Mouse (Mus musculus) midbrain, embryonic 13.5 days (tissue): ENCODE measurements around the gene Stra6. TPM values are rescaled to one million over a fixed set of nuclear protein-coding genes. Genes with fewer than 3 reads are reported as not detected.

Experiments
- ATAC-seq: fragments of 200-750 bp; cut with Nextera tagmentation; 2 replicates; pipeline ENCODE4 v1.8.0; 2017; ENCODE audit warnings: mild to moderate bottlenecking, moderate TSS enrichment, moderate library complexity
- H3K27ac ChIP-seq: fragments of 300-500 bp; sonication (generic); 2 replicates; pipeline ENCODE4 v1.5.1; 2015; ENCODE audit warnings: inconsistent platforms, mild to moderate bottlenecking, moderate library complexity
- H3K27me3 ChIP-seq: fragments of 300-500 bp; sonication (generic); 2 replicates; pipeline ENCODE4 v1.6.1; 2015; ENCODE audit warnings: mild to moderate bottlenecking, inconsistent platforms
- H3K36me3 ChIP-seq: fragments of 300-500 bp; sonication (generic); 2 replicates; pipeline ENCODE4 v1.6.1; 2015; ENCODE audit warnings: mild to moderate bottlenecking, inconsistent platforms
- H3K4me1 ChIP-seq: fragments of 300-500 bp; sonication (generic); replicated peaks from 2 replicates; pipeline ENCODE4 v1.6.1; 2015; ENCODE audit warnings: inconsistent platforms
- H3K4me2 ChIP-seq: fragments of 300-500 bp; sonication (generic); replicated peaks from 2 replicates; pipeline ENCODE4 v1.6.1; 2015; ENCODE audit warnings: moderate library complexity, mild to moderate bottlenecking, inconsistent platforms
- H3K4me3 ChIP-seq: fragments of 300-500 bp; sonication (generic); replicated peaks from 2 replicates; pipeline ENCODE4 v1.5.1; 2015; ENCODE audit warnings: mild to moderate bottlenecking, inconsistent platforms
- H3K9ac ChIP-seq: fragments of 300-500 bp; sonication (generic); replicated peaks from 2 replicates; pipeline ENCODE4 v1.6.1; 2015; ENCODE audit warnings: mild to moderate bottlenecking, inconsistent platforms
- H3K9me3 ChIP-seq: fragments of 300-500 bp; sonication (generic); 2 replicates; pipeline ENCODE4 v1.6.1; 2016; ENCODE audit warnings: mild to moderate bottlenecking, inconsistent platforms
- WGBS: fragments of 180-500 bp; shearing (Covaris S2); methylation state at CpG from one replicate; pipeline ENCODE4 v1.1.7; 2015; 5-methylcytosine and 5-hydroxymethylcytosine counted together
- polyA plus RNA-seq: library from polyadenylated mRNA; unstranded; fragments of >200 nt; fragmentation: Nextera tagmentation; extraction: Ambion mirVana; gene quantifications from 2 replicates; pipeline ENCODE4 v1.2.1, GENCODE M21; 2015

Gene Stra6
- polyA plus RNA-seq, 1 experiment from 2014 or later = 9.9 TPM

DNA sequence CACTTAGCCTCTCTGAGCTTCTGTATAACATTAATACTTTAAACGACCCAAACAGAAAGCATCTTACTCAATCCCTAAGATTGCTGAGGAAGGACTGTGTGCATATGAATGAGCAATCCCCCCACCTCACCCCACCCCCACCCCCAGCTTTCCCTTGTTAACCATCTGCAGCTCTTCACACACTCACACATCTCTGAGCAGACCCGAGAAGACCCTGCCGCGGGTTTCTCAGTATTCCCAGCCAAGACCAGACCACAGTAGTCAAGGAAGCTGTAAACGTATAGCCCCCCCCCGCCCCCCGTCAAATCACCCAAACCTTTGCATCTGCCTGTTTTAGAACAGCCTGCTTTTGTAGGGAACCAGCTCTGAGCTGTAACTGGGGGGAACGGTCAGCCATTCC lies 21.0 kb downstream of the Stra6 start:
- Histone ChIP-seq H3K4me2 (no peak overlapping the region), H3K9ac (no peak overlapping the region), H3K9me3 (no peaks in the 10 kb centered on the region), H3K27ac (peak overlapping the region; percentile 67), H3K36me3 (no peaks in the 10 kb centered on the region), H3K4me3 (no peak overlapping the region), H3K27me3 (peaks cover 3% of the 10 kb centered on the region; the same call in 1 of the 2 replicates), H3K4me1 (peaks cover 54% of the 10 kb centered on the region)
- ATAC-seq = peak; percentile 27; the same call in 1 of the 2 replicates
- 21% methylated on average over 8 of the region's 8 CpGs for whole genome bisulfite sequencing

DNA sequence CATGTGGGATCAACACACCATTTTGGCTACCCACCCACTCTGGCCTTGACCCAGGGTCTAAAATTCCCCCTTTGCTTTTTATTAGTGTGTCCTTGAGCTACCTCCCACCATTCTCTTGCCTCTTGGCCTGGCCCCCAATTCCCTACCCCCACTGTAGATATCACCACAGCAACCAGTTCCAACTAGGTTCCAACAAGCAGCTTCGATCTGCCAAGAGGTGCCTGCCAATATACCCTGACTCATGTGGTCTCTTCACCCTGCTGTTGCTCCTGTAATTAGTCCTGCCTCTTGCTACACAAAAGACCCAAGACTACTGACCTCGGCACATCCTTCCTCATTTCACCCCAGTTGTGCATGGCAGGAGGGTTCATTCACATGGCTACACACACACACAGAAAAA lies 21.5 kb downstream of the Stra6 start:
- Histone ChIP-seq H3K4me3 (no peak overlapping the region), H3K36me3 (no peaks in the 10 kb centered on the region), H3K9ac (no peak overlapping the region), H3K9me3 (no peaks in the 10 kb centered on the region), H3K27ac (peak overlapping the region; percentile 67), H3K4me1 (peaks cover 54% of the 10 kb centered on the region), H3K27me3 (peaks cover 3% of the 10 kb centered on the region; the same call in 1 of the 2 replicates), H3K4me2 (no peak overlapping the region)
- 9% methylated on average over 2 of the region's 2 CpGs for WGBS
- peak; percentile 35 for ATAC-seq

DNA sequence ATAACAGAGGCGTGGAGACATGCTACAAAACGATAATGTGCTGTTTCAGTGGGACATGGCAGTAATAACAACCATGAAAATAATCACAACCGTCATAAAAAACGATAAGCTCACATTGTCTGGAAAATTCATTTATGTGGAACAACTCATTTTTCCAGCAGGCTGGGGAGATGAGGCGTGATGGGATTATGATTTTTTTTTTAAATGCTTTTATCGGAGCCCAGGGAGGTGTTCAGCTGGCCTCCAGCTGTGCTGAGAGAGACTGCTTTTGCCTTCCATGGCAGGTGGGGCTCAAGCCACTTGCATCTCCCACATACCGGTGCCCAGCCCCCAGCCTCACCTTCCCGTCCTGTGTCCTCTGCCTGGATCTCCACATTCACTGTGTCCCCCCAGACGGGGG lies 22.6 kb downstream of the Stra6 start:
- Histone ChIP-seq H3K9me3 (no peaks in the 10 kb centered on the region), H3K27me3 (peaks cover 1% of the 10 kb centered on the region; the same call in 1 of the 2 replicates), H3K27ac (peak overlapping the region; percentile 67), H3K36me3 (no peaks in the 10 kb centered on the region), H3K9ac (no peak overlapping the region), H3K4me2 (no peak overlapping the region), H3K4me1 (peaks cover 52% of the 10 kb centered on the region), H3K4me3 (no peak overlapping the region)
- 19% methylated on average over 9 of the region's 9 CpGs for WGBS
- no peak for ATAC-seq

DNA sequence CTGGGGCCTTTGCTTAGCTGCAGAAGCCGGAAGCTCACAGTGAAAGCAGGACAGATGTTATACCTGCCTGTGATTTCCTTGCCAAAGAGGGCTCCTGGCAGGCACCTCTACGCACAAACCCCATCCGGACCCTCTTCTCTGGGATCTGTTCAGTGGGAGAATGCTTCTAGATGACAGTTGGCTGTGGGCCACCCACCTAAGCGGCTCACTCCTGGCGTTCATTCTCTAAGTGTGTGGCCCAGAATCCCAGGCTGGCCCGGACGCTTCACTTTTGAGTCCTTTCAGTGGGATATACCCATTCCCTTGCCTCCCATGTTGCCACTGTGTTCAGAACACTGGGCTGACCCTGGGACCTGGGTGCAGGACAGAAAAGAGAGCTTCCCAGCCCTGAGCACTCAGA lies 23.3 kb downstream of the Stra6 start:
- Histone ChIP-seq H3K36me3 (no peaks in the 10 kb centered on the region), H3K4me1 (peaks cover 48% of the 10 kb centered on the region), H3K4me2 (no peak overlapping the region), H3K9me3 (no peaks in the 10 kb centered on the region), H3K4me3 (no peak overlapping the region), H3K27ac (peak overlapping the region; percentile 67), H3K27me3 (no peaks in the 10 kb centered on the region; the same call in 1 of the 2 replicates), H3K9ac (no peak overlapping the region)
- 63% methylated on average over 7 of the region's 7 CpGs for WGBS
- ATAC-seq = no peak

DNA sequence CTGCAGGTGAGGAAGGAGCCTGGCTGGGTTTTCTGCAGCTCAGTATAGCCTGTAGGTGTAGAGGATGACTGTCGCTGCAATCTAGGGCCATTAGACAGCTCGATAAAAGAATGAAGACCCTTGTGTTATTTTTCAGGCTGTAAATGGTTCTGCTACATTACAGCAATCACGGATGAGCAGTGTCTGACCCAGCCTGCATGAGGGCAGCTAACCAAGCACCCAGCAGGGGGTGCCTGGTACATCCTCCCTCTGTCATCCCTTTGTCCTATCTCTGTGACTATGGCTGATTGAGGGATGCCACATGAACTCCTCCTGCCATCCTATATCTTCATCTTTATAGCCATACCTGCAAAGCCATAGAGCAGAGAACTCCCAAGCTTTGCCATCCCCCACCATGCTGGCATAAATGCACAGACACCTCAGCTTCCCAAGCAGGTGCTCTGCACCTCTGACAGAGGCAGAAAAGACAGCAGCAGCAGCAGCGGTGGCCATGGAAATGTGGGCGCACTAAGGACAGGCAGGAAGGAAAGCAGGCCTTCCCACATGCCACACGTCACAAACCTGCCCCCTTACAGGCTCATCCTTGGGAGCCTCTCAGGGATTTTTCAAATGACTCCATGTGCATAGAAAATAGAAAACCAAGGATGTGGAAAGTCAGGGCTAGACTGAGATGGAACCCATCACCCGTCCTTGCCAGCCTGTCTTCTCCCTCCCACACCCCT lies 23.9 kb downstream of the Stra6 start:
- Histone ChIP-seq H3K4me2 (no peak overlapping the region), H3K4me1 (peaks cover 48% of the 10 kb centered on the region), H3K9me3 (no peaks in the 10 kb centered on the region), H3K9ac (0 out of 2 replicates have a peak overlapping the region, but pooled peaks have one; percentile 15), H3K27me3 (no peaks in the 10 kb centered on the region; the same call in 1 of the 2 replicates), H3K4me3 (no peak overlapping the region), H3K27ac (peak overlapping the region; percentile 67), H3K36me3 (no peaks in the 10 kb centered on the region)
- 58% methylated on average over 7 of the region's 7 CpGs for WGBS
- no peak for ATAC-seq

DNA sequence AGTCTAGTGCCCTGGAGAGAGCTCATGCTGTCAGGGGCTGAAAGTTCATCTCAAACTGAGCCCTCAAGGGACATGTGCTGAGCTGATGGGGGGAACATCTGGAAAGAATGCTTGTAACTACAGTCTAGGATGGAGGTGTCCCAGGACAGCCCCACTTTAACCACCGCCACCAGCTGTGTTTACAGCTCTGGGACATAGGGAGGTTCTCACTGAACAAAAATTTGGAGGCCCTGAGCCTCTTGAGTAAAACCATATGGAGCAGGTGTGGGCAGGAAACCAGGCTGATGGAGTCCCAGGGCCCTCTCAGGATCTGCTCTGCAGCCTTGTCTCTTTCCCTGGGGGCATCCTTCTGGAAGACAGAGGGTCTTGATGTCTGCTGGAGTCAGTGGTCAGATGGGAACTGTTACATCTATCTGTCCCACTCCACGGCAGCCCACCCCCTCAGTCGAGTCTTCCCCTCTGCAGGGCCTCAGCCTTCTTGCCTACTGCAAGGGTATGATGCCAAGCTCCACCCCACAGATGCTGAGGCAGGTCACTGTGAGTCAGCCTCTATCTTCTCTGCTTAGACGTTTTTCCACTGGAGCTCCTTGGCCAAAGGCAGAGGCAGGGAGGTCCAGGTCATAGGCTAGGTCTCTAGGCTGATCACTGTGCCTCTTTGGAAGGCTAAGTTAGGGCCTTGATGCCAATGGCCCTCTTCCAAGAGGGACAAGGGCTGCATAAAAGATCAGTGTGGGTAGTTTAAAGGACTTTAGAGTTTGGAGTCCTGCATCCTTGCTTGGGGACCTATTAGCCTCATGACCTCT lies 28.2 kb downstream of the Stra6 start:
- no peak overlapping the region for H3K4me3 ChIP-seq
- no peak overlapping the region for H3K9ac ChIP-seq
- no peak overlapping the region for H3K27ac ChIP-seq
- WGBS = 80% methylated on average over 4 of the region's 4 CpGs
- peaks cover 28% of the 10 kb centered on the region for H3K4me1 ChIP-seq
- no peaks in the 10 kb centered on the region for H3K9me3 ChIP-seq
- ATAC-seq = no peak
- no peaks in the 10 kb centered on the region; the same call in 1 of the 2 replicates for H3K27me3 ChIP-seq
- H3K4me2 ChIP-seq = no peak overlapping the region
- H3K36me3 ChIP-seq = no peaks in the 10 kb centered on the region

DNA sequence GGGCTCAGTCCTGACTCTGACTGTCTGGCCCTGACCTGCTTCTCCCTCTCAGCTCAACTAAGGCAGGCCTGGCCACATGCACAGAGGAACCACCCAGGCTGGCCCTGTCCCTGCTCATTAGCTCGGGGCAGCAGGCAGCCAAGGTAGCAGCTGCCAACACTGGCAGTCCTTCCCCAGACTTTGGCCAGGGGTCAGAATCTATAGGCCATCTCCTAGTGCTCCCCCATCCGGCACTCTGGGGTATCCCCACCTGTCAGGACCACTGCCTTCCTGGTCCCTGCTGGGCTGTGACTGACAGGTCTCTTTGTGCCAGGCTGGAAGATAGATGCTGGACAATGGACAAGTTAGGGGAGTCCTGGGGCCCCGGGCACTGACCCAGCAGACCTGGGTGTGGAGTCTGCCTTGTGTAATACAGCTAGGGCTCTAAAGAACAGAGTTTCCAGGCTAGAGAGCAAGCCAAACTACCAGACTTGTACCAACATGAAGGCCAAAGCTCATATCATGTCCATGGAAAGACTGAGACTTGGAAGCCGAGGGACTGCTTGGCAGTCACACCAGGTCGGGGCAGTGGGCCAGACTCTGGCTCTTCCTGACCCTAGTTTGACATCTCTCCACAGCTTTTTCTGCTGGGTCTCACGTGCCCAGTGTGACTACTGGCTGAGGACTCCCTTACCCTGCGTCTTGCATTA lies 29.1 kb downstream of the Stra6 start:
- Histone ChIP-seq H3K9ac (no peak overlapping the region), H3K36me3 (no peaks in the 10 kb centered on the region), H3K4me1 (peaks cover 29% of the 10 kb centered on the region), H3K4me3 (no peak overlapping the region), H3K27me3 (no peaks in the 10 kb centered on the region), H3K9me3 (no peaks in the 10 kb centered on the region), H3K4me2 (no peak overlapping the region), H3K27ac (no peak overlapping the region)
- ATAC-seq = no peak
- WGBS = 61% methylated on average over 7 of the region's 7 CpGs

DNA sequence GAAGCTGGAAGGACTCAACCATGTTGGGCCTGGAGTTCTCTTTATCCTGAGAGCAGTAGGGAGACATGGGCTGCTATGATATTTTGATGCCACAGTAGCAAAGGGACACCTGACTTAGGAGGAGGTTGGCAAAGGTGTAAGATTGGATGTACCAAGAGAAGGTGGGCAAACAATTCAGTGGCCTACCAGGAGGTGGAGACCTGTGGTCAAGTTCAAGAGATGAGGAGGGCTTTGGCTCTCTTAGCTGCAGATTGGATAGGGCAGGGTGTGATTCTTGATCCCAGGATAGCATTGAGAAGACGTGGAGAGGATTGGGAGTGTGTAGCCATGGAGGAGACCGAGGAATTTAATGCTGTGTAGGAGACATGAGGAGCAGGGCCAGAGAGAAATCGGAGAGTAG lies 30.2 kb downstream of the Stra6 start:
- H3K27ac ChIP-seq = no peak overlapping the region
- WGBS = 72% methylated on average over 3 of the region's 3 CpGs
- H3K27me3 ChIP-seq = no peaks in the 10 kb centered on the region; the same call in 1 of the 2 replicates
- no peaks in the 10 kb centered on the region for H3K36me3 ChIP-seq
- H3K4me1 ChIP-seq = peaks cover 25% of the 10 kb centered on the region
- H3K4me3 ChIP-seq = no peak overlapping the region
- H3K4me2 ChIP-seq = no peak overlapping the region
- H3K9ac ChIP-seq = no peak overlapping the region
- H3K9me3 ChIP-seq = no peaks in the 10 kb centered on the region
- ATAC-seq = no peak

DNA sequence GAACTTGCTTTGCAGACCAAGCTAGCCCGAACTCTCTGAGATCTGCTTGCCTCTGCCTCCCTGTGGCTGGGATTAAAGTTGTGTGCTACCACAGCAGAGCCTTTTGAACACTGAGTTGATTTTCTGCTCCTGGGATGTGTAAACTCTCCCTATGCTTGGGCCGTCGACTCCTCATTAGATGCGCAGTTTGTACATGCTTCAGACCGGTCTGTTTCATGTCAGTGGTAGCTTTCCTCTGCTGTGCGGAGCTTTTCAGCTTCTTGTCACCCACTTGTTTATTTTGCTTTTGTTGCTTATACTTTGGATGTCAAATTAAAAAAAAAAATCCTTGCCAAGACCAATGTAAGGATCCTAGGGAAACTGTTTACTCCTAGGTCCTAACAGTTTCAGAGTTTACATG lies 32.4 kb downstream of the Stra6 start:
- H3K4me2 ChIP-seq = no peak overlapping the region
- H3K27me3 ChIP-seq = no peaks in the 10 kb centered on the region; the same call in 1 of the 2 replicates
- ATAC-seq = no peak
- no peaks in the 10 kb centered on the region for H3K36me3 ChIP-seq
- WGBS = 85% methylated on average over 6 of the region's 6 CpGs
- H3K4me1 ChIP-seq = peaks cover 30% of the 10 kb centered on the region
- H3K9me3 ChIP-seq = no peaks in the 10 kb centered on the region
- no peak overlapping the region for H3K4me3 ChIP-seq
- peak overlapping the region; percentile 76; the same call in 1 of the 2 replicates for H3K27ac ChIP-seq
- H3K9ac ChIP-seq = no peak overlapping the region

DNA sequence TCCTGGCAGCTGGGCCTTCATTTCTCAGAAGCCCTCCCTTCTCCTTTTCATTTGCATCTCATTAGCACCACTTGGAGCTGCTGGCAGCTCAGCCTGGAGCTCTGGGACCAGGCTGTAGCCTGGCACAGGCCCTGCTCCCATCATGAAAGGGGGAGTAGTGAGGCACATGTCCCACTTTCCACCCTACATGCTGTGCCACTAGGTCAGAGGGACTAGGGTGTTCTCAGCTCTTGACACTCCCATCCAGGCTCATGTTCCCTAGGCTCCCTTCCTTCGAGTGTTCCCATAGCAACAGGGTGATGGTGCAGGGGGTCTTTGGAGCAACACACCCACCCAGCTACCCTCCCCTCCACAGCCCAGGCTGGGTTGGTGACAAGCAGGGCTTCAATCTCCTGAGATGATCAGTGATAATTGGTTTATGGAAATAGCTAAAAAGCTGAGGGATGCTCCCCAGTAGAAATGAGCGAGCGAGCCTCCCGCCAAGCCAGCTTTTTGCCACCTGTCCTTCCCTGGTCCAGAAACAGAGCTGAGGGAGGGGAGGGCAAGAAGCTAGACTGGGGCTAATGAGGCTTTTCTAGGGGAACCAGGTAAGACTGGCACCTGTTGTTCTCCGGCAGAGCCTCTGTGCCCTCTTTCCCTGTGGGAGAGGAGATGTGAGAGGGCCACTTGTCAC lies 33.2 kb downstream of the Stra6 start:
- no peaks in the 10 kb centered on the region; the same call in 1 of the 2 replicates for H3K27me3 ChIP-seq
- H3K27ac ChIP-seq = peak overlapping the region; percentile 76
- no peaks in the 10 kb centered on the region for H3K9me3 ChIP-seq
- H3K4me1 ChIP-seq = peaks cover 38% of the 10 kb centered on the region
- H3K4me2 ChIP-seq = peak overlapping the region; percentile 22; the same call in 1 of the 2 replicates
- peak; percentile 86 for ATAC-seq
- 48% methylated on average over 5 of the region's 5 CpGs for WGBS
- no peak overlapping the region; the same call in 1 of the 2 replicates for H3K9ac ChIP-seq
- H3K4me3 ChIP-seq = no peak overlapping the region
- H3K36me3 ChIP-seq = no peaks in the 10 kb centered on the region

DNA sequence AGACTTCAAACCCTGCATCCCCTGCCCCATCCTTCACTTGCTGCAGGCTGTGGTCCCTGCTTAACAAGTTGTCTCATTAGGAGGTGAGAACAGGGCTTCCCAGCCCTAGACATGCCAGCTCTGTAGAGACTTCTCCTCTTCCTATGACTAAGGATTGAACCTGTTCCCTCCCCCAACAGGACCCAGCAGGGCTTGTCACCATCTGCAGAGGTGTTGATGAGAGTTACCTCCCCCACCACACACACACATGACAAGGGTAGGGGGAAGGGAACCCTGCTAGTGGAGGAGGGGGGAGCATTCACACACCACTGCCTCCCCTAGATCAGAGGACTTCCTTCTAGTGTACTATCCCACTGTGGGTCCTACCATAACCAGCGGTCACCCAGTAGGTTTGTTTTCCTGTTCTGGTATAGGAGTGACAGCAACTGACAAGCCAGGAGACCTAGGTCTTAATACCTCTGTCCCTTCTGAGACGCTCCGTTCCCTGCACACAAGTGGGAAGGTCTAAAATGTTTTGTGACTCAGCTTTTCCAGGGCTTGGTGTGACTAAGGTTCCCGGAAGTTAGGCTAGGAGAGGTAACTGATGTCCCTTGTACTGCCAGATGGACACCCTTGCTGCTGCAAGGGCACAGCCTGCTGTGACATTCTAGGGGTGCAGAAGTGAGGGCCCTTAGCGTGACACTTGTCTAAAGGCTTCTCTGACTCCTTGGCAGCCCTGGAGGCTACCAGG lies 36.4 kb downstream of the Stra6 start:
- 81% methylated on average over 5 of the region's 5 CpGs for WGBS
- no peak overlapping the region for H3K4me2 ChIP-seq
- H3K36me3 ChIP-seq = no peaks in the 10 kb centered on the region
- no peaks in the 10 kb centered on the region; the same call in 1 of the 2 replicates for H3K27me3 ChIP-seq
- H3K9ac ChIP-seq = no peak overlapping the region
- H3K9me3 ChIP-seq = no peaks in the 10 kb centered on the region
- no peak for ATAC-seq
- H3K4me3 ChIP-seq = no peak overlapping the region
- H3K27ac ChIP-seq = no peak overlapping the region
- H3K4me1 ChIP-seq = peaks cover 54% of the 10 kb centered on the region
